Mouse (Mus musculus) ES-Bruce4 (cell line): ENCODE results near the gene Rd3. TPM values are rescaled to one million over a fixed set of nuclear protein-coding genes. Genes with fewer than 3 reads are reported as not detected.

Source experiments
- H3K27ac ChIP-seq: 2 replicates; pipeline ENCODE4 v1.5.1; 2012; ENCODE audit warnings: low read length, inconsistent platforms; ENCODE audit not compliant: insufficient read depth
- H3K27me3 ChIP-seq: 2 replicates; pipeline ENCODE4 v1.6.1; 2012; ENCODE audit warnings: mild to moderate bottlenecking, low read length, inconsistent platforms; ENCODE audit not compliant: control insufficient read depth, poor library complexity, insufficient read depth, severe bottlenecking
- H3K36me3 ChIP-seq: 2 replicates; pipeline ENCODE4 v1.6.1; 2012; ENCODE audit warnings: inconsistent platforms, mild to moderate bottlenecking, low read length, moderate library complexity; ENCODE audit not compliant: control insufficient read depth, poor library complexity, insufficient read depth, severe bottlenecking
- H3K4me1 ChIP-seq: one replicate; pipeline ENCODE4 v1.8.1; 2011; ENCODE audit warnings: low read length; ENCODE audit not compliant: control insufficient read depth, insufficient read depth
- H3K4me3 ChIP-seq: 2 replicates; pipeline ENCODE4 v1.5.1; 2011; ENCODE audit warnings: low read depth, mild to moderate bottlenecking, low read length
- H3K9ac ChIP-seq: 2 replicates; pipeline ENCODE4 v1.6.1; 2012; ENCODE audit warnings: low read depth, mild to moderate bottlenecking, inconsistent platforms; ENCODE audit not compliant: poor library complexity, severe bottlenecking
- H3K9me3 ChIP-seq: replicated peaks from 2 replicates; pipeline ENCODE4 v1.6.1; 2012; ENCODE audit warnings: mild to moderate bottlenecking, low read length, inconsistent platforms; ENCODE audit not compliant: control insufficient read depth, poor library complexity, insufficient read depth, severe bottlenecking
- CTCF ChIP-seq: IDR thresholded peaks from one replicate; pipeline ENCODE4 v1.8.1; 2011; ENCODE audit warnings: low read depth, low read length
- EP300 ChIP-seq: IDR thresholded peaks from 2 replicates; pipeline ENCODE4 v1.6.1; 2011; ENCODE audit warnings: low read depth, low read length; ENCODE audit not compliant: insufficient read depth
- POLR2A ChIP-seq: IDR thresholded peaks from one replicate; pipeline ENCODE4 v1.8.1; 2011; ENCODE audit warnings: low read length; ENCODE audit not compliant: insufficient read depth
- polyA plus RNA-seq: library from polyadenylated mRNA; stranded (reverse); fragments of >200 nt; gene quantifications from 2 replicates; pipeline ENCODE4 v1.2.4, GENCODE M21; 2011; ENCODE audit warnings: low read depth; ENCODE audit not compliant: missing spikeins, insufficient read depth, insufficient read length

Gene Rd3
- polyA plus RNA-seq, 1 experiment: not detected

- Histone ChIP-seq H3K27ac (peak overlapping the region; percentile 7; the same call in 1 of the 2 replicates), H3K27me3 (no peaks in the 10 kb centered on the region), H3K4me3 (no peak overlapping the region), H3K4me1 (no peaks in the 10 kb centered on the region), H3K36me3 (no peaks in the 10 kb centered on the region), H3K9me3 (no peaks in the 10 kb centered on the region), H3K9ac (no peak overlapping the region)
- TF ChIP-seq CTCF (peak; percentile 84), POLR2A (no peak)
Measured at GRCm38 (mm10) chr1:191964773-191965481, 12.2 kb upstream of the Rd3 start.

GRCm38 (mm10) chr1:191969939-191970338 lies 7.2 kb upstream of the Rd3 start:
- H3K9me3 ChIP-seq: no peaks in the 10 kb centered on the region
- TF ChIP-seq EP300 (no peak), CTCF (no peak), POLR2A (no peak)
- H3K4me3 ChIP-seq: no peak overlapping the region
- no peak overlapping the region for H3K27ac ChIP-seq
- H3K36me3 ChIP-seq: no peaks in the 10 kb centered on the region
- H3K27me3 ChIP-seq: no peaks in the 10 kb centered on the region
- H3K4me1 ChIP-seq: no peaks in the 10 kb centered on the region
- H3K9ac ChIP-seq: no peak overlapping the region

GRCm38 (mm10) chr1:191974509-191975405 lies 2.4 kb upstream of the Rd3 start:
- no peaks in the 10 kb centered on the region for H3K36me3 ChIP-seq
- no peaks in the 10 kb centered on the region for H3K4me1 ChIP-seq
- no peak overlapping the region for H3K4me3 ChIP-seq
- no peak overlapping the region for H3K27ac ChIP-seq
- TF ChIP-seq EP300 (no peak), CTCF (no peak), POLR2A (no peak)
- no peaks in the 10 kb centered on the region for H3K9me3 ChIP-seq
- H3K9ac ChIP-seq: no peak overlapping the region
- H3K27me3 ChIP-seq: no peaks in the 10 kb centered on the region

GRCm38 (mm10) chr1:191981426-191982102 lies 4.4 kb downstream of the Rd3 start:
- Histone ChIP-seq H3K27ac (no peak overlapping the region), H3K4me3 (no peak overlapping the region), H3K36me3 (no peaks in the 10 kb centered on the region), H3K4me1 (no peaks in the 10 kb centered on the region), H3K9ac (no peak overlapping the region), H3K9me3 (no peaks in the 10 kb centered on the region), H3K27me3 (no peaks in the 10 kb centered on the region)
- TF ChIP-seq POLR2A: no peak
- no peak for TF ChIP-seq EP300
- TF ChIP-seq CTCF: no peak

- TF ChIP-seq EP300: no peak
- TF ChIP-seq POLR2A: no peak
- no peak for TF ChIP-seq CTCF
- Histone ChIP-seq H3K27ac (no peak overlapping the region), H3K4me1 (no peaks in the 10 kb centered on the region), H3K9ac (no peak overlapping the region), H3K9me3 (no peaks in the 10 kb centered on the region), H3K36me3 (no peaks in the 10 kb centered on the region), H3K27me3 (no peaks in the 10 kb centered on the region), H3K4me3 (no peak overlapping the region)
Measured at GRCm38 (mm10) chr1:191986674-191987480, 9.7 kb downstream of the Rd3 start.
